In the genomic region with DNA sequence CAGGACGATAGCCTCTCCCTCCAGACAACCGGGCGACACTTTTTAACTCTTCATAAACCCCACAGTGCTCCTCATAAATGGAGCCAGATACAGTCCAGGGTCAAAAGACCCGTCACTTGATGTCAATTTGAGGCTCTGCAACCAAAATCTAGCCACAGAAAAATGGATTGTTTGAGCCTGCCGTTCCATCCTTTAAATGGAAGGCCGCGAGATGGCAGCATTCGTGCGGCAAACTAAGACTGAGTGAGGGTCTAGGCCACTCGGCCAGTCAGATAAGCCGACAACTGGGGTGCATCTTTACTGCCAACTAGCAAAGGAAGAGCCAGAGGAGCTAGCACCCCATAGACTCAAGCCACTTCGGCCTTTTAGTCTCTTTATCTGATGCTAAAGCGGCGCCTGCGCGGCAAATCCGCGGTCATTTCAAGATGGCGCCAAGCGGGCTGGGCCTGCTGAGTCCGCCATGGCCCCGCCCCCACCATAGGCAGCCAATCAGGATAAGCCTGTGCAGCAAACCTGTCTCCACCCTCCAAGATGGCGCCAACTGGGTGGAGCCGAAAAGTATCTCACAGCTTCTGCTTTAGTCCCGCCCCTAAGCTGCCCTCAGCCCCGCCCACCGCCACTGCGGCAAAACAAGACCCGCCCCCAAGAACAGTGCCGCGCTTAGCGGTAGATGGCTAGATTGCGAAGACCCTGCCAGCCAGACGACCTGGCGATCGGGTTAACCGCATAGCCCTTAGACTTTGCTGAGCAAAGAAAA, we compare ENCODE assay signal across 1 mouse cellular context.
TF ChIP-seq lines count a peak whose summit lies in the region.

No protein-coding gene starts in this region.

TF ChIP-seq in ES-E14, 5 proteins besides CTCF, POLR2A, EP300 and RAD21:
- TF ChIP-seq ZC3H11A (IDR thresholded peaks at IDR 0.05; ENCODE audit: borderline replicate concordance, low read depth, low read length) (no peak), HCFC1 (IDR thresholded peaks at IDR 0.05; ENCODE audit: borderline replicate concordance, insufficient read depth, low read length) (no peak), ZNF384 (IDR thresholded peaks at IDR 0.05; ENCODE audit: low read depth, low read length) (no peak), CHD2 (IDR thresholded peaks at IDR 0.05; ENCODE audit: low read depth, low read length) (no peak), MAFK (IDR thresholded peaks at IDR 0.05; ENCODE audit: insufficient read depth, low read depth, low read length) (no peak)
